Mouse (Mus musculus) midbrain, embryonic 16.5 days (tissue): ENCODE measurements around the gene Lrp6. TPM values are rescaled to one million over a fixed set of nuclear protein-coding genes. Genes with fewer than 3 reads are reported as not detected.

Source experiments
- ATAC-seq: fragments of 200-750 bp; cut with Nextera tagmentation; 2 replicates; pipeline ENCODE4 v1.8.0; 2017; ENCODE audit warnings: moderate TSS enrichment
- H3K27ac ChIP-seq: fragments of 300-500 bp; sonication (generic); 2 replicates; pipeline ENCODE4 v1.5.1; 2014; ENCODE audit warnings: mild to moderate bottlenecking, low read length, mixed read lengths
- H3K27me3 ChIP-seq: fragments of 300-500 bp; sonication (generic); 2 replicates; pipeline ENCODE4 v1.6.1; 2014; ENCODE audit warnings: low read depth, low read length, mixed read lengths; ENCODE audit not compliant: control insufficient read depth, insufficient read depth
- H3K36me3 ChIP-seq: fragments of 300-500 bp; sonication (generic); 2 replicates; pipeline ENCODE4 v1.6.1; 2014; ENCODE audit warnings: mild to moderate bottlenecking, low read length, moderate library complexity, mixed read lengths; ENCODE audit not compliant: control insufficient read depth, insufficient read depth
- H3K4me1 ChIP-seq: fragments of 300-500 bp; sonication (generic); 2 replicates; pipeline ENCODE4 v1.6.1; 2014; ENCODE audit warnings: mild to moderate bottlenecking, low read length, mixed read lengths; ENCODE audit not compliant: control insufficient read depth, insufficient read depth
- H3K4me2 ChIP-seq: fragments of 300-500 bp; sonication (generic); 2 replicates; pipeline ENCODE4 v1.6.1; 2014; ENCODE audit warnings: mild to moderate bottlenecking, low read length, mixed read lengths
- H3K4me3 ChIP-seq: fragments of 300-500 bp; sonication (generic); 2 replicates; pipeline ENCODE4 v1.5.1; 2014; ENCODE audit warnings: low read depth, mild to moderate bottlenecking, low read length, moderate library complexity, mixed read lengths
- H3K9ac ChIP-seq: fragments of 300-500 bp; sonication (generic); 2 replicates; pipeline ENCODE4 v1.6.1; 2014; ENCODE audit warnings: low read depth, low read length, mixed read lengths
- H3K9me3 ChIP-seq: fragments of 300-500 bp; sonication (generic); replicated peaks from 2 replicates; pipeline ENCODE4 v1.6.1; 2014; ENCODE audit warnings: mild to moderate bottlenecking, low read length, mixed read lengths; ENCODE audit not compliant: control insufficient read depth, poor library complexity, severe bottlenecking
- WGBS: fragments of 180-500 bp; shearing (Covaris S2); extraction: QIAGEN DNeasy Blood & Tissue Kit; methylation state at CpG from one replicate; pipeline ENCODE4 v1.1.7; 2014; 5-methylcytosine and 5-hydroxymethylcytosine counted together
- polyA plus RNA-seq: library from polyadenylated mRNA; unstranded; fragments of >200 nt; fragmentation: Nextera tagmentation; extraction: Ambion mirVana; gene quantifications from 2 replicates; pipeline ENCODE4 v1.2.1, GENCODE M21; 2015

The Lrp6 gene
- polyA plus RNA-seq, 1 experiment from 2014 or later: 14.4 TPM

GRCm38 (mm10) chr6:134582110-134582509 lies 15.3 kb upstream of the Lrp6 start:
- no peaks in the 10 kb centered on the region for H3K36me3 ChIP-seq
- no peak overlapping the region for H3K4me3 ChIP-seq
- no peaks in the 10 kb centered on the region for H3K27me3 ChIP-seq
- H3K9me3 ChIP-seq: no peaks in the 10 kb centered on the region; the same call in 1 of the 2 replicates
- no peak overlapping the region for H3K4me2 ChIP-seq
- WGBS: 23% methylated on average over 5 of the region's 5 CpGs
- no peak overlapping the region for H3K27ac ChIP-seq
- H3K4me1 ChIP-seq: no peaks in the 10 kb centered on the region
- ATAC-seq: no peak
- no peak overlapping the region for H3K9ac ChIP-seq

GRCm38 (mm10) chr6:134579506-134579905 lies 12.7 kb upstream of the Lrp6 start:
- WGBS: 92% methylated on average over 4 of the region's 4 CpGs
- Histone ChIP-seq H3K4me2 (no peak overlapping the region), H3K36me3 (no peaks in the 10 kb centered on the region), H3K9ac (no peak overlapping the region), H3K9me3 (no peaks in the 10 kb centered on the region; the same call in 1 of the 2 replicates), H3K4me3 (no peak overlapping the region), H3K27ac (no peak overlapping the region), H3K27me3 (no peaks in the 10 kb centered on the region), H3K4me1 (no peaks in the 10 kb centered on the region)
- ATAC-seq: no peak

GRCm38 (mm10) chr6:134578039-134578438 lies 11.3 kb upstream of the Lrp6 start:
- Histone ChIP-seq H3K4me2 (no peak overlapping the region), H3K27ac (no peak overlapping the region), H3K27me3 (no peaks in the 10 kb centered on the region), H3K9ac (no peak overlapping the region), H3K36me3 (no peaks in the 10 kb centered on the region), H3K4me3 (no peak overlapping the region), H3K4me1 (no peaks in the 10 kb centered on the region), H3K9me3 (no peaks in the 10 kb centered on the region; the same call in 1 of the 2 replicates)
- ATAC-seq: no peak
- 58% methylated on average over 6 of the region's 6 CpGs for WGBS

- no peak overlapping the region for H3K4me2 ChIP-seq
- no peaks in the 10 kb centered on the region; the same call in 1 of the 2 replicates for H3K9me3 ChIP-seq
- H3K36me3 ChIP-seq: no peaks in the 10 kb centered on the region
- no peak overlapping the region for H3K27ac ChIP-seq
- ATAC-seq: no peak
- H3K4me1 ChIP-seq: no peaks in the 10 kb centered on the region
- H3K4me3 ChIP-seq: no peak overlapping the region
- no peak overlapping the region for H3K9ac ChIP-seq
- H3K27me3 ChIP-seq: no peaks in the 10 kb centered on the region; the same call in 1 of the 2 replicates
- 78% methylated on average over 3 of the region's 3 CpGs for WGBS
Measured at GRCm38 (mm10) chr6:134575288-134575741, 8.6 kb upstream of the Lrp6 start.

GRCm38 (mm10) chr6:134567986-134568556 lies 1.3 kb upstream of the Lrp6 start:
- Histone ChIP-seq H3K27ac (no peak overlapping the region), H3K4me3 (no peak overlapping the region), H3K9ac (no peak overlapping the region), H3K4me2 (no peak overlapping the region), H3K9me3 (no peaks in the 10 kb centered on the region), H3K36me3 (no peaks in the 10 kb centered on the region), H3K27me3 (no peaks in the 10 kb centered on the region; the same call in 1 of the 2 replicates), H3K4me1 (peaks cover 15% of the 10 kb centered on the region)
- WGBS: 75% methylated on average over 5 of the region's 5 CpGs
- ATAC-seq: no peak

GRCm38 (mm10) chr6:134566248-134566817 lies 432 bp downstream of the Lrp6 start:
- ATAC-seq: peak; percentile 80
- 0% methylated on average over 33 of the region's 64 CpGs for WGBS
- peak overlapping the region; percentile 99 for H3K9ac ChIP-seq

GRCm38 (mm10) chr6:134565606-134566247 lies 1.0 kb downstream of the Lrp6 start:
- Histone ChIP-seq H3K4me2 (peak overlapping the region; percentile 94), H3K36me3 (no peaks in the 10 kb centered on the region), H3K27me3 (no peaks in the 10 kb centered on the region), H3K9me3 (no peaks in the 10 kb centered on the region), H3K4me1 (peaks cover 17% of the 10 kb centered on the region), H3K9ac (peak overlapping the region; percentile 99), H3K27ac (peak overlapping the region; percentile 100; the same call in 1 of the 2 replicates), H3K4me3 (peak overlapping the region; percentile 92)
- WGBS: 2% methylated on average over 19 of the region's 19 CpGs
- no peak for ATAC-seq

More at GRCm38 (mm10) chr6:134566248-134566817, 432 bp downstream of the Lrp6 start:
- Histone ChIP-seq H3K27ac (peak overlapping the region; percentile 100), H3K4me1 (peaks cover 15% of the 10 kb centered on the region), H3K4me3 (peak overlapping the region; percentile 92), H3K4me2 (peak overlapping the region; percentile 94), H3K36me3 (no peaks in the 10 kb centered on the region), H3K27me3 (no peaks in the 10 kb centered on the region), H3K9me3 (no peaks in the 10 kb centered on the region)

GRCm38 (mm10) chr6:134564539-134564938 lies 2.2 kb downstream of the Lrp6 start:
- Histone ChIP-seq H3K36me3 (no peaks in the 10 kb centered on the region), H3K4me1 (peaks cover 20% of the 10 kb centered on the region), H3K4me2 (peak overlapping the region; percentile 94; the same call in 1 of the 2 replicates), H3K9ac (no peak overlapping the region), H3K27me3 (no peaks in the 10 kb centered on the region), H3K9me3 (no peaks in the 10 kb centered on the region), H3K27ac (no peak overlapping the region), H3K4me3 (no peak overlapping the region; the same call in 1 of the 2 replicates)
- no peak for ATAC-seq
- WGBS: 75% methylated on average over 2 of the region's 2 CpGs

GRCm38 (mm10) chr6:134559635-134560034 lies 7.1 kb downstream of the Lrp6 start:
- H3K4me3 ChIP-seq: no peak overlapping the region
- no peaks in the 10 kb centered on the region for H3K27me3 ChIP-seq
- H3K36me3 ChIP-seq: no peaks in the 10 kb centered on the region
- no peaks in the 10 kb centered on the region for H3K9me3 ChIP-seq
- no peak overlapping the region for H3K4me2 ChIP-seq
- ATAC-seq: peak; percentile 41; the same call in 1 of the 2 replicates
- WGBS: 58% methylated on average over 3 of the region's 3 CpGs
- H3K27ac ChIP-seq: no peak overlapping the region
- peaks cover 27% of the 10 kb centered on the region for H3K4me1 ChIP-seq
- H3K9ac ChIP-seq: no peak overlapping the region
